Mouse (Mus musculus): ENCODE data around the gene Ksr1.

The Ksr1 gene

GRCm38 (mm10) chr11:79066191-79066530 lies 80.0 kb downstream of the Ksr1 start:
- no peak for DNase-seq (ENCODE audit: low spot score in 2 of 2)

- DNase-seq (ENCODE audit: low spot score in 2 of 2), result no peak
Measured at GRCm38 (mm10) chr11:79065463-79066190, 80.6 kb downstream of the Ksr1 start.

GRCm38 (mm10) chr11:79064311-79064710 lies 81.9 kb downstream of the Ksr1 start:
- DNase-seq (ENCODE audit: low spot score in 2 of 2), result no peak

- DNase-seq (ENCODE audit: low spot score in 2 of 2), result no peak
Measured at GRCm38 (mm10) chr11:79063616-79064015, 82.6 kb downstream of the Ksr1 start.

GRCm38 (mm10) chr11:79062897-79063296 lies 83.3 kb downstream of the Ksr1 start:
- DNase-seq (ENCODE audit: low spot score in 2 of 2), result no peak

GRCm38 (mm10) chr11:79061839-79062238 lies 84.4 kb downstream of the Ksr1 start:
- no peak for DNase-seq (ENCODE audit: low spot score in 2 of 2)

DNA sequence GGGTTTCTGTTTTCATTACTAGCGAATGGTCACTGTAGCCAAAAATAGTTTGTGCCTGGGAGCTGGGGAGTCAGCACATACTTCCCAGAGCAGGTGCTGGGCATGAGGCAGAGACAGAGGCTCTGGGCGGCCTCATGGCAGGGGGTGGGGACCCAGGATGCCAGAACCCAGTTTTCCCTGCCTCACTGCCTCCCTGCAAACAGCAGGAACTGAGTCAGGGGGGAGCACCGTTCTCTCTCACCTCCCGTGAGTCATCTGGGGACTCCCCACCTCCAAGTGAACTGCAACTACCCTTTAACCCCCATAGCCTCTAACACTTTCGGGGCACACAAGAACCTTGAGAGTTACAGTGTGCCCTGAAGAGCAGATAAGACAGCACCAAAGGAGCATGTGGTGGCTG lies 86.4 kb downstream of the Ksr1 start:
- no peak for DNase-seq (ENCODE audit: low spot score in 2 of 2)

GRCm38 (mm10) chr11:79059062-79059461 lies 87.1 kb downstream of the Ksr1 start:
- no peak for DNase-seq (ENCODE audit: low spot score in 2 of 2)

DNA sequence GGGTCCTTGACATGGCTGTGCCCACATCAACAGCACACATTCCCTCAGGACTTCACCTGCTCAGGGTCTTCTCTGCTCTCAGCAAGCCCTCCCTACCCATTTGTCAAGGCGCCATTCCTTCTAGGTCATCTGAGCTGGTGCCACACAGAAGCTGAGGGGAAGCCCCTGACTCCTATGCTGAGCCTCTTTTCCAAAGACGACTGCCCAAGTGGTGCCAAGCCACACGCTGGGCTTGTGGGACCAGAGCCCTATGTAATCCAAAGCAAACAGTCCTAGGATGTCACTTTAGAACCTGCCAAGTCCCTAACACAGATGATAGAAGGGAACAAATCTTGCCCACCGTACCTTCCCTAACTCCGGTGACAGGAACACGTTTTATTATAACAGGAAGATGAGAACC lies 87.6 kb downstream of the Ksr1 start:
- no peak for DNase-seq (ENCODE audit: low spot score in 2 of 2)

DNA sequence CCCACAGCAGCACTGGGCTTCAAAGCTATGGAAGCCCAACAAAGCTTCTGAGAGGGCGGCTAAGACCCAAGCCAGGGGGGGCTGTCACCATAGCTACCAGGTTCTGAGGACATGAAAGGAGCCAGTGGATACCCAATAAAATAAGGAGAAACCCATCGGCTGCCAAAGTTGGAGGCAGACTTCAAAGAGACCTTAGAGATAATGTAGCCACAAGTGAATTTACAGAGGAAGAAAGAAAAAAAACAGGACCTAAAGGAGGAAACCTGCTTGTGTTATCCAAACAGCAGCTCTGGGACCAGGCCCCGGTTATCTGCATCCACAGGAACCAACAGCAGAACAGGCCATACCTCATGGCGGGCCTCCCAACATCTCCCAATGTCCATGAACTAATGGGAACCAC lies 88.4 kb downstream of the Ksr1 start:
- DNase-seq (ENCODE audit: low spot score in 2 of 2), result no peak

DNA sequence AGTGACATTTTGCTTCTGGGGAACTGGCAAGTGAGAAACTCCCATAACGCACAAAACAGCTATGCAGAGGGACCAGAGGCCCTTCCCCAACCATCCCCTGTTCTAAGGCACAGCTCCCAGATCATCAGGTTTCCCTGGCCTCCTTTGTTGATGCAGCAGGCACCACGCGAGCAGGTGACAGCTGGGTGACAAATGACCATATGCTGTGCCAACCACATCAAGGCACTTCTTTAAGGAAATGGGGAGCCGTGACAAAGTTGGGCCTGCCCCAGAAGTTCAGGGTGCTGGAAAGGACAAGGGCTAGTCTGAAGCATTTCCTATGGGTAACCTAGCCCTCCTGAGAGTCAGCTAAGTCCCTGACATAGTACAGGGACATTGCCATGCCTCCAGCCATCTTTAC lies 89.3 kb downstream of the Ksr1 start:
- DNase-seq (ENCODE audit: low spot score in 2 of 2), result no peak

GRCm38 (mm10) chr11:79056027-79056426 lies 90.2 kb downstream of the Ksr1 start:
- no peak for DNase-seq (ENCODE audit: low spot score in 2 of 2)

- no peak for DNase-seq (ENCODE audit: low spot score in 2 of 2)
Measured at GRCm38 (mm10) chr11:79055161-79055560, 91.0 kb downstream of the Ksr1 start.

GRCm38 (mm10) chr11:79054161-79055152 lies 91.8 kb downstream of the Ksr1 start:
- DNase-seq (ENCODE audit: low spot score in 2 of 2), result no peak

- DNase-seq (ENCODE audit: low spot score in 2 of 2), result no peak
Measured at GRCm38 (mm10) chr11:79053437-79053836, 92.8 kb downstream of the Ksr1 start.

DNA sequence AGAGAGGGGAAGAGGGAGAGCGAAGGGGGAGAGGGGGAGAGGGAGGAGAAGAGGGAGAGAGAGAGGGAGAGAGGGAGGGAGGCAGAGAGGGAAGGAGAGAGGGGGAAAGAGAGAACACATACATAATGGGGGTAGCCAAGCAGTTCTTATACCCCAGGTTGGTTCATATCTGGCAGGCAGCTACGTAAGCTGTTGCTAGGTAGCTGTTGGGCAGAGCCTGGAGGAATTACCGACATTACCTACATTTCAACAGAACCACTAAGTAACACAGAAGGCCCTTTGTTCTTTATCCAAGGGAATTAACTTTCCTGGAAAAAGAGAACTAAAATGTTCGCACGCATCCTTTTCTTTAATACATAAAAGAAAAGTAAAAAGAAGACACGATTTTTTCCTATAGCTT lies 93.4 kb downstream of the Ksr1 start:
- DNase-seq (ENCODE audit: low spot score in 2 of 2), result no peak

DNA sequence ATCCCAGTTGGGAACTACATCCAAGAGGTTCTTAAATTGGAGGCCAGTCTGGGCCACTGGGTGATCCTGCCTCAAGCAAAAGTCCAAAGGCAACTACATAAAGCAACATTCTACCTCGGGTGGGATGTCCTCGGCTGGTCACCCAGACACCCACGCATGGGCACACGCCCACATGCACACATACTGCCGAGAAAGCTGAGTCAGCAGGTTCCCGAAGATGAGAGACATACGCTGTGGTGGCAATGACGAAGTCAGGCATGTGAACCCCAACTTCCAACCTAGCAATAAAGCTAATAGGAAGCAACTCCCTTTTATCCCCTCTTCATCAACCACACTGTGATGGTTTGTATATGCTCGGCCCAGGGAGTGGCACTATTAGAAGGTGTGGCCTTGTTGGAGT lies 94.7 kb downstream of the Ksr1 start:
- DNase-seq (ENCODE audit: low spot score in 2 of 2), result no peak

GRCm38 (mm10) chr11:79050781-79051507 lies 95.3 kb downstream of the Ksr1 start:
- no peak for DNase-seq (ENCODE audit: low spot score in 2 of 2)

DNA sequence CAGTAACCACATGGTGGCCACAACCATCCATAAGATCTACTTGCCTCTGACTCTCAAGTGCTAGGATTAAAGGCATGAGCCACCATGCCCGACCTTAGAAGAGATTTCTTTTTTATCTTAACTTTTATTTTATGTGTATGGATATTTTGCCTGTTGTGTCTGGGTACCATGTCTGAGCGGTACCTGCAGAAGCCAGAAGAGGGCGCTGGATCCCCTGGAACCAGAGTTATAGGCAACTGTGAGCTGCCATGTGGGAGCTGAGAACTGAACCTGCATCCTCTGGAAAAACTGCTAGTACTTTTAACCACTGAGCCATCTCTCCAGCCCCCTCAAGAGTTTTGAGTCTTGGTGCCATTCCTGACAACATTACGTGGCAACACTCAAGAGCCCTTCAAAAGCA lies 97.3 kb downstream of the Ksr1 start:
- DNase-seq (ENCODE audit: low spot score in 2 of 2), result no peak

GRCm38 (mm10) chr11:79047180-79047727 lies 99.0 kb downstream of the Ksr1 start:
- no peak for DNase-seq (ENCODE audit: low spot score in 2 of 2)

DNA sequence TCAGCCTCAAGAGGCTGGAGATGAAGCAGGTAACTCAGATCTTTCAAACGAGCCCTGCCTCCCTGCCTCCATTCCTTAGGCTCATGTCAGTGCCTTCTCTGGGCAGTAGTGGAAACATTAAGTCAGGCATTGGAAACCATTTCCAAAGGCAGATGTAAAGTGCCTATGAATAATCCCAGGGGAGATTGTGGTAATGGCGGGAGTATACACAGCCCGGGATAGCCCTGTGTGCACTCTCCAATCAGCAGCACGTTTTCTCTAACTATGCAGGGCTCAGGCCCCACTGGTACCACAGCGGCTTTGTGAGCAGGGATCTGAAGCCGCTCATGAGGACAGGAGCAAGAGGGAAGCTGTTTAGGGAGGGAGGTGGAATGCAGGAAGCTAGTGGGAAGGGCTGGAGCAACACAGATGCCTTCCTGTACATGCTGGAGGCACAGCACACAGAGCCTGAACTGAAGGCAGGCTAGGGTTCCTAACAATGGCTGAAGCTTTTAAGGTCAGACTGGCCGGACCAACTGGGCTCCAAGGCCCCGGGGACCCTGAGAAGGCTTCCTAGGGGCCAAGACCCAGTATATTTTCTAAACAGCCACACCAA lies 99.5 kb downstream of the Ksr1 start:
- DNase-seq (ENCODE audit: low spot score in 2 of 2), result no peak

DNA sequence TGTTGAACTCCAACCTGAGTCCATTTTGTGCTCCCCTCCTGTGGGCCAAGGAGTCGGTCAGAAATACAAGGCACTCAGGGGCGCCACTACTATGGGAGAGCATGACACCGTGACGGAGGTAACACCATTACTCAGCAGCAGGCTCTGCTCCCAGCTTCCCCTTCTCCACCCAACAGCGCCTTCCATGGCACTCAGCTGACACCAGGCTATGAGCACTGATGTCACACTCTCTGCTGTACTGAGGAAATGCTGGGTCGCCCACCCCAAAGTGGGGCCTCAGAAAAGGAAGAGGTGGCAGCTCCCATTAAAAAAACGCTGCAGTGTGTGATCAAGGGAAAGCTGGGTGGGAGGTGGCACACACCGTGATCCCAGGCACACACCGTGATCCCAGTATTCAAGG lies 101.0 kb downstream of the Ksr1 start:
- no peak for DNase-seq (ENCODE audit: low spot score in 2 of 2)
